Mouse (Mus musculus) embryo, embryonic 11.5 days (tissue): ENCODE data around the gene Agap1.

Experiments
- DNase-seq: peaks from one replicate; pipeline ENCODE4 v3.0.0-alpha.2; 2012; ENCODE audit warnings: low read depth, low spot score

Agap1 gene

DNA sequence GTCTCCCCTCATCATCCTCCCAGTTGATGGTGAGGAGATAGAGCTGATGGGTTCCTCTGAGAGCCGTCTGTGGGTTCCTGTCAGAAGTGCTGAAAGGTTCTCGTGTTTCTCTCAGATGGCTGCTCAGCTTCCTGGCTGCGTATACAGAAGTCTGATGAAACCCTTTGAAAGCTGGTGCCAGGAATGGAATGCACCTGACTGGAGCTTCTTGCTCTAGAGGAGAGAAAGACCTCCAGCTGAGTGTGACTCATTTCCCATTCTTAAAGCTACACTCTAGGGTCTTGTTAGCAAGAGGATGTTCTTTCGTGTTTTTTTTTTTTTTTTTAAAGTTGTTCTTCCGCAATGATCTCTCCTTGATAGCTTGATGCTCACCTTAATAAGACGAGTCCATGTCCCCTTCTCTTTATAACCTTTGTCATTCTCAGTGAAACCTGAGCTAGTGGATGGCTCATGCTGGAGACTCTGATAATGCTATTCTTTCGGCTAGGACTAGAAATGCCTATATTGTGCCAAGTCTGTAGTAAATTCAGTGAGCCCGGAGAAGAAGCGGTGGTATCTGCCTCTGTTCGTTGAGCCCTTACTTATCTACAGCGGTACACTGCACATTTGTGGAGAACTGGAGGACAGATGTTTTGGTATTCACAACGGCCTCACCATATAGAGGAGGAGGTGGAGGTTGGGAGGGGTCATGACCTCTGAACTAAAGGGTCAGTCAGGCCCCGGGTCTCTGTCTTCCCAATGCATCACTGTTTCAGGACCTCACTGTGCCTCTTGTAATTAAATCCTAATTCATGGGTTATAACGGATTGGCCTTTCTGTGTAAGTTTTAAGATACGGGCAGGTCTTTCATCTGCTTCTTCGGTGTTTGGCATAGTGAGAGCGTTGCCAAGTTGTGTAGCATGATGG is 2.8 kb downstream of the Agap1 start:
- DNase-seq, result no peak

DNA sequence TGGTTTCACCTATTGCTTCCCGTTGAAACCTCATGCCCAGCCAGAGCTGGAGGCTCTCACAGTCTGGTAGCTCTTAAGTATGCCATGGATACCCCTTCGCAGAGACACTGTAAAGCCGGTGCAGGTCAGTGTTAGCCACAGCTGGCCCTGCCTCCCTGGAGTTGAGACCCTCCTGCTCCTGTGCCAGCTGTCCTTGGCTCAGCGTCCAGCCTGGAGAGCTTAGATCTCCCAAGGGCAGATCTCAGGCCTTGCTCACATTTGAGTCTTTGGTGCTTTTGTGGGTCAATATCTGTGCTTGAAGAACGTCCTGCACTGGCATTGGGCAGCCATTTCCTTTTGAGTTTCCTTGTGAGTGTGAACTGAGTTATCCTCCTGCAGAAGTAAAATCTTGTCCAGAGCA is 7.3 kb downstream of the Agap1 start:
- DNase-seq, result no peak

DNA sequence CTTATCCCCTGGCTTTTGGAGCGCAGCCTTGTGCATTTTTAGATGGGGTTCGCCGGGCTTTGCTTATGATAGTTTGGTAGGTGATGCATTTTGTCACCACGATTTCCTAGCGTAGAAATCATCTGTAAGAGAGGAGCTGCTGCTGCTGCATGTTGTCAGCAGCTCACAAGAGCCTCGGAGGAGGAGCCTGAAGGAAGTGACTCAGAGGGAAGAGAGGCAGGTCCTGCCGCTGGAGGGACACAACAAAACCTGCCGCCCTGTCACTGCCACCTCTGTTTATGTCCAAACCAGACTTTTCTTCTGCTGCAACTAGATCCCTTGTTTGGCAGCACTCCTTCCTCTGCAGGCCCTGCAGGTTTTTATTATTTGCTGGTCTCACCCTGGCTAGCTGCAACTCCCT is 8.5 kb downstream of the Agap1 start:
- no peak for DNase-seq

DNA sequence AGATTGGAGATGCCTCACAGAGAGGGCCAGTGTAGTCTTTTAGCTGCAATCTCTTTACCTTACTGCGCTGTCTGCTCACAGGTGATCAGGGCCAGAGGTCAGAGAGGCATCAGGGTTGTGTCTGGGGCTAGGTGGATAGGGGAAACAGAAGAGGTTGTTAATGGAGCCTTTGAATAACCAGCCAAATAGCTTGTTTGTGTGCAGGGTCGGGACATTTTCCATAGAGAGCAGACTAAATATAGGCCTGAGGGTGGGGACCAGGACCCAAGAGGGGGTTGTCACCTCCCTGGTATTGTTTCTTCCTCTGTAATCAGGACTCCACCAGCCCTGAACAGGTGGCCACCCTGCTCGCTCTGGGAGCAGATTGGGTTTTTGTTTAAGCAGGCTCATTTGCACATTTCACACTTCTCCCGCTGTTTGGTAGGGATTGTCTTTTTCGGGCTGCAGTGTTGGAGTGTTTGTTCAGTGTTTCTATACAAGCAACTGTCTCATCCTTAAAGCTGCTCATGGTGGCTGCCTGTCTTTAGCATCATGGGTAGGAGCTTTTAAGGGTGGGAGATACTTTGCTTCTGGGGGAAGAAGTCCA is 10.9 kb downstream of the Agap1 start:
- no peak for DNase-seq

DNA sequence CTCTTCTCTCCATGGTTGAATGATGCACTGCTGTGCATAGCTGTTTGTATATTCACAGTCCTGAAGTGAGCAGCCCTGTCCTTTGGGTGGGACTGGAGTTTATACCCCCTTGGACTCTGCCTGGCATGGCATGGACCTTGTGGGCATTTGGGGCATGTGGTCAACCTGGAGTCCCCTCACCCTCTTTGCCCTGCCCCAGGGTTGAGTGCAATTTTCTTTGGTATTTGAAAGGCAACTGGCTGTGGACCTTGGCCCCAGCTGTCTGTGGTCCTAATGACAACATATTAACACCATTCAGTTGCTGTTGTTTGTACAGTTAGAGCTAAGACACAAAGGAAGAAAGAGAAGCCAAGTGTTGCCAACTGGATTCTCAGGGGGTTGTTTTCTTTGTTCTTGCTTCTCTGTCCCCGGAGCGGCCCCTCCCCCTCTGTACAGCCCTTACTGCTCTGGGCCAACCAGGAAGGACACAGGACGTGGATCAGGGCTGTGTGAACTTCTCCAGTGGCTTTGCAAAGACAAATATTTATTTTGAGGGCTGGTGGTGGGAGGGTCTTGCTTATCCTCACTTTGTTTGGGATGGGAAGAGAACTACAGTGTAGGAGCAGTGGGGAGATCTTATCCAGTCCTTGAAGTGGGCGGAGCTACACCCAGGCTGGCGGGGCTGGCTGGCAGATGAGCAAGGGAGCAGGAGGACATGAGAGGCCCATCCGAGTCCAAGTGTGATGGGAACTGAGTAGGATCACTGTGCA is 12.9 kb downstream of the Agap1 start:
- DNase-seq, result no peak

DNA sequence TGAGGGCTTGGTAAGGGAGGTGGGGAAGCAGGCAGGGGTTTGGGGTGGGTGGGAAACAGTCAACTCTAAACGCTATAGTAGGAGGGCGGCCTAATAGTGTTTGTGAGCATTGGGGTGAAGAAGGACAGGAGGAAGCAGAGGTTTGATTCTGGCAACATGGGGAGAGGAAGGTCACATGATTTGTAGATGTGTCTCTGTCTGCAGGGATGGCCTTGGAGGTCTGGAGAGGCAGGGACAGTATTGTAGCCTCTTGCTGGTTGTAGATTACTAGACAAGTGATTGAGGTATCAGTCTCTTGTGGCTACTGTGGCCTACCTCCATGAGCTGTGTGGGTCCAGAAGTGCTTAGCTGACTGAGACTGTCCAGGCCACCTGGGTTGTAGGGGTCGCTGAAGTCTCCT is 13.5 kb downstream of the Agap1 start:
- DNase-seq, result no peak

DNA sequence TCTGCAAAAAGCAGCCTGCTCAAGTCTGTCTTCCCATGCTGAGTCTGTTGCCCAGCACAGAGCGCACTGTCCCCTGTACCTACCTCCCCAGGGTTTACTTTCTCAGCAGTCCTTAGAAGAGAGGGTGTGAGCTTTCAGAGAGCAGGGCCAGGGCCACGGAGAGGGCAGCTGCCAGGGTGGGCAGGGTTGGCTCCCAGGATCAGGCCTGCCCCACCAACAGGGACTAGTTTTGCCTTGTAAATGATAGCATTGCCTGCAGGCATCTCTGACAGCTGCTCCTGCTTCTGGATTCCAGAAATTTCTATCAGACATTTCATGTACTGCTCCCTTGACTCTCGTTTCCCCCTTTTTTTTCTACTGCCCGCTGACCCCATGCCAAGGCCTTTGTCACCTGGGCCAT is 16.8 kb downstream of the Agap1 start:
- no peak for DNase-seq

DNA sequence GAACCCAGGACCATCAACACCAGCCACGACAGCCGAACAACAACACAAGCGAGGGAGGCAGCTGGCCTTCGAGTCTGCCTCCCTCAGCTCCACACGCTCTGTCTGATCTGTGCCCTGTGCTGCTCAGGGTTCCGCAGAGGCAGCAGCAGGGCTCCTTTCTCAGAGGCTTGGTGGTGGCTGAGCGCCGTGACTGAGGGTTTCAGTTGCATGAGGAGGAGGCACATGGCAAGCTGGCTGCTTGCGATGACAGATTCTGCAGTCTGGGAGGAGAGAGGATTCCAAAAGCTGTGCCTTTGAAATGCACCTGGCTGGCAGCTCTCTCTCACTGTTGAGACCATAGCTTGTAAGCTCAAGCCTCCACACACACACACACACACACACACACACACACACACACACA is 17.3 kb downstream of the Agap1 start:
- no peak for DNase-seq

DNA sequence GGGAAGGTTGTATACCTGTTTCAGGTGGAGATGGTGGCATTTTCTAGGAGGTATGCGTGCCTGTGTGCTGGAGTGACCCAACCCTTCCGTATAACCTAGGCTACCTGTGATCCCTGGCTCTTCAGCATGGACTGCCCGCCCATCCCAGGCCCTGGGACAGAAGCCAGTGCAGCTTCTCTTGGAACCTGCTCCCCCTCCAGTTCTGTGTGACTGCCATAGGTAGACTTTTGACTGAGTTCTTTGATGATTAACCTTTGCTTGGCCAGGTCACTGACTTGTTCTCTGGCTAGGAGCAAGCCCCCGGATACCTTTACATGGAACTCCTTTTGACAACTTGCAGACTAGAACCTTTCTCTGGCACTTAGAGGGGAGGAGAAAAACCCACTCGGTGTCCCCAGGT is 19.3 kb downstream of the Agap1 start:
- no peak for DNase-seq

DNA sequence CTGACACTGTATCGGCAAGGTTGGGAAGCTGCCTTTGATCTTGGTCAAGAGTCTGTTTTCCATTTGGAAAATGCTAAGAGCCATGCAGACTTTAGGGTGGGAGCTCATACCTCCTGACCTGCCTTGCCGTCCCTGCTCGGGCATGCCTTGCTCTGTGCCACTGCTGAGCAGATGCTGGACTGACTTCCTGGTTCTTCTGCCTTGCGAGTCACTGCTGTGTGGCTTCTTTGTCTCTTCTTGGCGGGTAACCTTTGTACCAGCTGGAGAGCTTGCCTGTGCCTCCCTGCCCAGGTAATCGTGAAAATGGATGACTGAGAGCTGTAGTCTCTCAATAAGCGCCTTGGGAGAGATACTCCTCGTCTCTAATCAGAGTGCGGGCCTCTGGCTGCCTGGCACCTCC is 20.2 kb downstream of the Agap1 start:
- no peak for DNase-seq

DNA sequence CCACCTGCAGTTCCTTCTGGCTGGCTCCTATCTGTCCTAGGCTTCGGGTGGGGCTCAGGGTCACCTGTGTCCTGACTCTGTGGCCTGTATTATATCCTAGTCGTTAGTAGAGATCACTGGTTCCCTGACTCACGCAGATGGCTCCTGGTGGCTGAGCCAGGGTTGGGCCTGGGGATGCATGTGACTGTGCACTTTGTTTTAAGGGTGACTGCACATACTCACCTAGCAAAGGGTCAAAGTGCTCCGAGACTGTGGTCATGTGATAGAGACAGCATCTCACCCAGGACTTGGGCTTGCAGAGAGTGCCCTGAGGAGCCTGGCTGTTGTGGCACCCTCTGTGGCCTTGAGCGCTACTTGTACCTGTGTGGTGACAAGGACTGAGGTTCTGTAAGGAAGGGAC is 22.4 kb downstream of the Agap1 start:
- no peak for DNase-seq

DNA sequence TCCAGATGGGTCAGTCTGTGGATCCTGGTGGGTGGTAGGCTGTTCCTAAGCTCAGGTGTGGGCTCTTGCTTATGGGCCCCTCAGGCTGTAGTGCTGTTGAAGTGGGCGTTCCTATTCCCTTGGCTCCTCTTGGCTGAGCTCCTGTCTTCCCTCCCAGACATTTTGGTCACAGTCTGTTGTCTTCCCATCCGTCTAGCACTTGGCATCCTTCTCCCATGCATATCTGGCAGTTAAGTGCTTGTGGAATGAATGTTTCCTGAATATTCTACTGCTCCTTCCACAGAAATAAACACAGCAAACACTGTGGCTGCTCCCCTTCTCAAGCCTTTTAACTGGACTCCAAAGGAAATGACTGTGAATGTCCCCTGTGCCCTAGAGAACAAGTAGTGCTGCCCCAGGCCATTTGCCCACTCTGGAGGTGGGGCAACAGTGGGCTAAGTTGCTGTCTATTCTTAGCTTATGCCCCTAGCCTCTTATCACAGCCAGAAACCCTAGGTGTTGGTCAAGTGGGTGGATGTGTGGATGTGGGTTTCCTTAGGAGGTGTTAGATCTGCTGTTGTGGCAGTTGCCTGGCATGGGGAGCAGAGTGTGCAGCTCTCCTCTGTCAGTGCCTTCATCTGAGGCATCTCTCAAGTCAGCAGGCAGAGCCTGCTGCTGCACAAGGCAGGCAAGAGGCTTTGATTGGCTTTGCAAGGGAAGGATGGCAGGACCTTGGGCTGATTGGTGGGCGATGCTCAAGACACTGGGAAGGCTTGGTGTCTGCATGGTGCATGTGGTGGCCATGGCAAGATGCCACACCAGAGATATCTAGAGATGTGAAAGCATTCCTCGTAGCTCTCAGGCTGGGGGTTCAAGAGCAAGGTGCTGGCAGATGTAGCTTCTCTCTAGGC is 24.2 kb downstream of the Agap1 start:
- no peak for DNase-seq

DNA sequence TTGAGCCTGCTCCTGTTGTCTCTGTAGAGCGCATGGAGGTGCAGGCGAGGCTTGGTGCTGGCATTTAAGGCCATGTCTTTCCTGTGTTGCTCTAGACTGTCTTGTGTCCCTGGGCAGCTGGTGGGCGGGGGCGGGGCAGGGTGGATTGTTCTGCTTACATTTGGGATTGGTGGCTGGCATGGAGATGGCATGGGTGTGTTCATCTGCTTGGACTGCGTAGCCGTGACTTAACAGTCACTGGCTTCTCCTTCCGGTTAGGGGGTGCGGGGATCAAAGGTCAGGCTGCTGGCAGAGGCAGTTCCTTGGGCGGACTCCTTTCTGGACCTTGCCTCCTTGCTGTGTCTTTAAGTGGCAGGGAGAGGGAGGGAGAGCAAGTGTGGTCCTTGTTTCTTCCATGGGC is 26.5 kb downstream of the Agap1 start:
- DNase-seq, result no peak

DNA sequence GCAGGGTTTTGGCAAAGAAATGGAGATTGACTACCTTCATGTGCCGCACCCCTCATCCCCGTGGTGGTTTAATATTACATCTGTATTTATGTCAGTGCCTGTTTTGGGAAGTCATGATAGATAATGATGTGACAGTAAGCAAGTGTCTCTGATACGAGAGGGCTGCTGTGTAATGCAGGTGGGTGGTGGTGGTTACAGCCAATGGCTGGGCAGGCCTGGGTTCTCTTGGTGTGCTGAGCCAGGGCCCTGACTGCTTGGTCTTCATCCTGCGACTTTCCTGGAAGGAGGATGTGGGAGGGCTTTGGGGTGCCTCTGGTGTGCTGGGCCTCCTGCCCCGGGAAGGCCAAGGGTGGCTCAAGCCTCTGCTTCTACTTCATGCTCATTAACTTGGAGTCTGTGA is 28.2 kb downstream of the Agap1 start:
- no peak for DNase-seq

DNA sequence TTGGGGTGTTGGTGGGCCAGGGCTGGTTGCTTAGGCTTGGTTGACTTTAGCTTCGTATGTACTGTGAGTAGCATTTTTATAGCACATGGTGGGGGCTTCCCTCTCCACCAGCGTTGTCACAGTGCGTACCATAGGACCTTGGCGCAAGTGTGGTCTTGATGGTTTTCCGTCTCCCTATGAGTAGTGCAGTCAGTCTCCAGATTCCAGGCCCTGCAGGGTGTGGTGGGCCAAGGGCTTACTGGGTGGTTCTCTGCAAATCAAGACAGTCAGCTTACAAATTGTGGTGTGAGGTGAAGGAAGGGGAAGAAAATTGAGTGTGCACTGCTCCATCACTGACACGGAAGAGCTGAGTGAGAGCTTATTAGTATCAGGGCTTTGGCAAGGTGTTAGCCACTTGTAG is 32.3 kb downstream of the Agap1 start:
- DNase-seq, result no peak

DNA sequence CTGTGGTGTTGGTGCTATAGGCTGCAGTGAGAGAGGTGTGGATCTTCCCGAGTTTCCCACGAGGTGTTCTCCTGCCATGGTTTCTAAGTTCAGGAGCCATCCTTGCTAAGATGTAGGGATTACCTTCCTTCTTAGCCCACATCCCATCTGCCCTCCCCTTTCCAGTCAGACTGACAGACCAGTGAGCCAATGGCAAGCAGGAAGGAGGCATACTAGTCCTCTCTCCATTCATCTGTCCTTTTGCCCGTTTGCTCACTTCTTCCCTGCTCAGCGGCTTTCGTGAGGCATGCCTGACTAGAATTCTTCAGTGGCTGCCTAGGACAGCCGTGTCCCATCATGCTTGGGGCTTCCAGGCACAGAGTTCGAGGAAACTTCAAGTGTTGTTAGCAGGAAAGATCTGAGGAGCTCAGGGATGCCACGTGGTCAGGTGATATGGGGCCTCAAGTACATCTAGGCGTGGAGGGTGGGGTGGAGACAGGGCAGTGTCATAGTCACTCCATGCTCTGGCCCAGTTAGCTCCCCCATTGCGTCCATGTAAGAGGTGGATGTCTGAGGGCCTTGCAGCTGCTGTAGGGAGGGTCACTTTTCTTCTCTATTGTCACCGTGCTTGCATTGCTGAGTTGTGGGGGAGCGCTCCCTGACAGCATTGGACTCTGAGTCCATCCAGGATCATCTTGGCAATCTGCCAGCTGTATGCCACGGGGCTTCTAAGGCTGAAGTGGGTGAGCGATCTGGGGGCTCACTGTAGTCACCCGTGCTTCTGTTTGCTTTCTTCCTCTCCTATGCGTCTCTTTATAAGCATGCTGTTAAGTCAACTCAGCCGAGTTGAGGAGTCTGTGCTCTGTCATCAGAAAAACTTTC is 34.7 kb downstream of the Agap1 start:
- DNase-seq, result no peak

DNA sequence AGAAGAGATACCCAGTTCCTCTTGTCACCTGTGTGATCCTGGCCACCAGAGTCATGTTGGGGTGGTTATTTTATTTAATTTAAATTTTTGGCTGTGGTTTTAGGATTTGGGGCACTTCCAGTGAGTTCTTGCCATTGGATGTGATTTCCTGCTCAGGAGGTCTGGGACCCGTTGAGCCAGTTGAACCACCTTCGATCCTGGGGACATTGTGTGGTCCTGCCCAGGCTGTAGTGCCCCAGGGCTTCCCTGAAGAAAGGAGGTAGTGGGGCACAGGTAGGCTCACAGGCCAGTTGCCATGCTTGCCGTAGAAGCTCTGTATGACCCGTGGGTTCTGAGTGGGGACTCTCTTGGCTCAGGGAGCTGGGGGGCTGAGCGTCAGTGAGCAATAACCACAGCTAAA is 38.6 kb downstream of the Agap1 start:
- DNase-seq, result no peak

DNA sequence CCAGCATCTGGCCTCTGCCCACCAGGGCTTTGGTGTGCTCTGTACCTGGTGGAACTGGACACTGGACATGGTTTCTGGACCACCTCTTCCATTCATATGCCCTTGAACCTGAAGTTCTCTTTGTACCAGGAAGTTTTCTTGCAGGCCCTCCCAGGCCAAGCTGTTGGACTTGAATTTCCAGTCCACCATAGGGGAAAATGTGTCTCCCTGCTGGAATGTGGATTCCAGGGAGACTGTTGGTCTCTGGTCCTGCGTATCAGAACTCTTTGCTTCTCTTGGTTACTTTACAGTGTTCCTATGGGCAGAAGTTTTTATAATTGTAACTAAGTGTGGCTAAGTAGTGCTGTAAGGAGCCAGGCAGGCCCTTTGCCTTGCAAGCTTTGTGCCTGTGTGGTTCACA is 40.2 kb downstream of the Agap1 start:
- no peak for DNase-seq

DNA sequence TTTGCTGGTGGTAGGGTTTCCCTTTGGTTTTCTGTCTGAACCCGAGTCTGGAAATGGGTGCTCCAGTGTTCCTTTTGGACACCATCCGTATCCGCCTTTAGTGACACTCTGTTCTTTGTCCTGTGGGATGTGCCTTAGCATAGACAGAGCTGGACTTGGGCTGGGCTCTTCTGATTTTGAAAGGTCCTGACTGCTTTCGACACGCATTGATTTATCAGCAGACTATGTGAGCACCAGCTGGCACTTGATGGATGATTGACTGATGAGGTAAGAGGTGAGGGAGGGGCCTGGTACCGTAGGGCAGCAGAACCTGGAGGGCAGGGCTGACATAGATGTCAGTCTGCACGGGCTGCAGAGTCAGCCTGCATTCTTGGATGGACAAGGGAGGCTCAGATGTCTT is 41.6 kb downstream of the Agap1 start:
- no peak for DNase-seq

DNA sequence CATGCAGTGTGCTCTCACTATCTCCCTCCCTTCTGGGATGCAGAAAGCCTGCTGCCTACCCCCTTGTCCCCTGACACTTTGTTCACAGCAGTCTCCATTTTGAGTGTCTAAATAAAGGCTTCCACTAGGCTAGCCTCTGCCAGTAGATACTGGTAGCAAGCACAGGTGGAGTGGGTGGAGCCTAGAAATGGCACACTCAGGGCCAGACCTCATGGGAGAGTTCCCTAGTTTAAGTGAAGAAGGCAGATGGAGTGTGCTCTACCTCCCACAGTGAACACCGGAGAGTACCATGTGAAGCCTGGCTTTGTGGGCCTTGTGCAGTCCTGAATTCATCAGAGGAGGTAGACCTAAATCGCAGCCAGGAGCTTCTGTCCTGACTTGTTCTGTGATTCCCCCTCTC is 46.3 kb downstream of the Agap1 start:
- no peak for DNase-seq

DNA sequence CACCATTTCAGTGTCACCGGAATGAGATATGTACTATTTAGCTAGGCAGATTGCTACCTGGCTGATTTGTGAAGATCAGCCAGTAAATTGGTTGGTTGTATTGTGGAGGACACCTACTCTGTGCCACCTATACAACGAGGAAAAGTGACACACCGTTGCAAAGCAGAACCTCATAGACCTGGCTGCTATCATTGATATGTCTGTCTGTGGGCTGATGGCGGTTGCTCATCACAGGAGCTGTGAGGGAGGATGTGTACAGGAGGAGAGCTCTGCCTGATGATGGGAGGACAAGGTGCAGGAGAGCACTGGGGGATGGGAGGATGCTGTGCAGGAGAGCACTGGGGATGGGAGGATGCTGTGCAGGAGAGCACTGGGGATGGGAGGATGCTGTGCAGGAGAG is 46.7 kb downstream of the Agap1 start:
- no peak for DNase-seq
